Mouse (Mus musculus) limb, embryonic 13.5 days (tissue): ENCODE measurements around the gene Gstcd. TPM values are rescaled to one million over a fixed set of nuclear protein-coding genes. Genes with fewer than 3 reads are reported as not detected.

Experiments
- ATAC-seq: fragments of 200-750 bp; cut with Nextera tagmentation; 2 replicates; pipeline ENCODE4 v1.8.0; 2017; ENCODE audit warnings: low read depth, moderate number of reproducible peaks, moderate TSS enrichment; ENCODE audit not compliant: low FRiP score
- H3K27ac ChIP-seq: fragments of 300-500 bp; sonication (generic); 2 replicates; pipeline ENCODE4 v1.5.1; 2015; ENCODE audit warnings: inconsistent platforms, mild to moderate bottlenecking, moderate library complexity
- H3K27me3 ChIP-seq: fragments of 300-500 bp; sonication (generic); 2 replicates; pipeline ENCODE4 v1.6.1; 2015; ENCODE audit warnings: mild to moderate bottlenecking, inconsistent platforms
- H3K36me3 ChIP-seq: fragments of 300-500 bp; sonication (generic); 2 replicates; pipeline ENCODE4 v1.6.1; 2015; ENCODE audit warnings: inconsistent platforms, mild to moderate bottlenecking, moderate library complexity
- H3K4me1 ChIP-seq: fragments of 300-500 bp; sonication (generic); 2 replicates; pipeline ENCODE4 v1.6.1; 2015; ENCODE audit warnings: inconsistent platforms
- H3K4me2 ChIP-seq: fragments of 300-500 bp; sonication (generic); replicated peaks from 2 replicates; pipeline ENCODE4 v1.6.1; 2015; ENCODE audit warnings: inconsistent platforms, mild to moderate bottlenecking, moderate library complexity
- H3K4me3 ChIP-seq: fragments of 300-500 bp; sonication (generic); 2 replicates; pipeline ENCODE4 v1.5.1; 2015; ENCODE audit warnings: moderate library complexity, mild to moderate bottlenecking, inconsistent platforms
- H3K9ac ChIP-seq: fragments of 300-500 bp; sonication (generic); 2 replicates; pipeline ENCODE4 v1.6.1; 2015; ENCODE audit warnings: mild to moderate bottlenecking, inconsistent platforms
- H3K9me3 ChIP-seq: fragments of 300-500 bp; sonication (generic); 2 replicates; pipeline ENCODE4 v1.6.1; 2016; ENCODE audit warnings: inconsistent platforms
- WGBS: fragments of 180-500 bp; shearing (Covaris S2); methylation state at CpG from one replicate; pipeline ENCODE4 v1.1.7; 2015; 5-methylcytosine and 5-hydroxymethylcytosine counted together
- polyA plus RNA-seq: library from polyadenylated mRNA; unstranded; fragments of >200 nt; fragmentation: Nextera tagmentation; extraction: Ambion mirVana; gene quantifications from 2 replicates; pipeline ENCODE4 v1.2.1, GENCODE M21; 2015

Gene Gstcd
- polyA plus RNA-seq, 1 experiment from 2014 or later: 7.9 TPM

GRCm38 (mm10) chr3:133092936-133093335 lies 1.1 kb upstream of the Gstcd start:
- Histone ChIP-seq H3K36me3 (peaks cover 12% of the 10 kb centered on the region), H3K9me3 (no peaks in the 10 kb centered on the region), H3K4me2 (peak overlapping the region; percentile 73), H3K4me1 (peaks cover 35% of the 10 kb centered on the region), H3K27me3 (no peaks in the 10 kb centered on the region), H3K9ac (peak overlapping the region; percentile 91; the same call in 1 of the 2 replicates), H3K27ac (no peak overlapping the region), H3K4me3 (peak overlapping the region; percentile 70)
- no peak for ATAC-seq
- 92% methylated on average over 1 of the region's 1 CpGs for WGBS

- Histone ChIP-seq H3K9ac (peak overlapping the region; percentile 91), H3K4me1 (peaks cover 35% of the 10 kb centered on the region), H3K4me2 (peak overlapping the region; percentile 73), H3K27me3 (no peaks in the 10 kb centered on the region), H3K4me3 (peak overlapping the region; percentile 70), H3K36me3 (peaks cover 7% of the 10 kb centered on the region), H3K27ac (peak overlapping the region; percentile 99), H3K9me3 (no peaks in the 10 kb centered on the region)
- WGBS: under 1% methylated on average over 7 of the region's 7 CpGs
- no peak for ATAC-seq
These were observed 531 bp upstream of the Gstcd start for GRCm38 (mm10) chr3:133092274-133092853.

- under 1% methylated on average over 44 of the region's 44 CpGs for WGBS
- peak; percentile 80 for ATAC-seq
These were observed 641 bp downstream of the Gstcd start for GRCm38 (mm10) chr3:133091121-133091663.

GRCm38 (mm10) chr3:133090247-133091120 lies 1.3 kb downstream of the Gstcd start:
- WGBS: 2% methylated on average over 11 of the region's 11 CpGs

More at GRCm38 (mm10) chr3:133091121-133091663, 641 bp downstream of the Gstcd start:
- peak overlapping the region; percentile 73 for H3K4me2 ChIP-seq
- no peaks in the 10 kb centered on the region for H3K9me3 ChIP-seq
- H3K9ac ChIP-seq: peak overlapping the region; percentile 91
- peak overlapping the region; percentile 99 for H3K27ac ChIP-seq
- no peaks in the 10 kb centered on the region for H3K27me3 ChIP-seq
- H3K4me3 ChIP-seq: peak overlapping the region; percentile 70
- H3K36me3 ChIP-seq: no peaks in the 10 kb centered on the region
- peaks cover 35% of the 10 kb centered on the region for H3K4me1 ChIP-seq

GRCm38 (mm10) chr3:133085858-133086257 lies 6.0 kb downstream of the Gstcd start:
- 57% methylated on average over 3 of the region's 3 CpGs for WGBS
- peaks cover 32% of the 10 kb centered on the region for H3K36me3 ChIP-seq

More at GRCm38 (mm10) chr3:133090247-133091120, 1.3 kb downstream of the Gstcd start:
- no peak for ATAC-seq
- no peaks in the 10 kb centered on the region for H3K36me3 ChIP-seq
- H3K9me3 ChIP-seq: no peaks in the 10 kb centered on the region
- peak overlapping the region; percentile 99 for H3K27ac ChIP-seq
- H3K4me2 ChIP-seq: peak overlapping the region; percentile 73
- peak overlapping the region; percentile 91 for H3K9ac ChIP-seq
- no peaks in the 10 kb centered on the region for H3K27me3 ChIP-seq
- peak overlapping the region; percentile 70 for H3K4me3 ChIP-seq
- H3K4me1 ChIP-seq: peaks cover 35% of the 10 kb centered on the region

GRCm38 (mm10) chr3:133082736-133083135 lies 9.1 kb downstream of the Gstcd start:
- Histone ChIP-seq H3K4me1 (no peaks in the 10 kb centered on the region), H3K4me2 (no peak overlapping the region), H3K27me3 (no peaks in the 10 kb centered on the region), H3K27ac (no peak overlapping the region), H3K36me3 (peaks cover 44% of the 10 kb centered on the region), H3K9me3 (no peaks in the 10 kb centered on the region), H3K4me3 (no peak overlapping the region), H3K9ac (no peak overlapping the region)
- WGBS: 88% methylated on average over 5 of the region's 5 CpGs
- ATAC-seq: no peak

More at GRCm38 (mm10) chr3:133085858-133086257, 6.0 kb downstream of the Gstcd start:
- Histone ChIP-seq H3K27ac (no peak overlapping the region), H3K4me2 (no peak overlapping the region), H3K4me3 (no peak overlapping the region), H3K4me1 (peaks cover 18% of the 10 kb centered on the region), H3K27me3 (no peaks in the 10 kb centered on the region), H3K9me3 (no peaks in the 10 kb centered on the region), H3K9ac (no peak overlapping the region)
- ATAC-seq: peak; percentile 66; the same call in 1 of the 2 replicates

- no peak overlapping the region for H3K9ac ChIP-seq
- H3K36me3 ChIP-seq: peaks cover 26% of the 10 kb centered on the region
- H3K4me1 ChIP-seq: no peaks in the 10 kb centered on the region
- ATAC-seq: no peak
- H3K4me2 ChIP-seq: no peak overlapping the region
- no peaks in the 10 kb centered on the region for H3K27me3 ChIP-seq
- H3K9me3 ChIP-seq: no peaks in the 10 kb centered on the region
- 89% methylated on average over 10 of the region's 10 CpGs for WGBS
- no peak overlapping the region for H3K4me3 ChIP-seq
- H3K27ac ChIP-seq: no peak overlapping the region
These were observed 16.3 kb downstream of the Gstcd start for GRCm38 (mm10) chr3:133075560-133075959.

GRCm38 (mm10) chr3:133052068-133052467 lies 39.8 kb downstream of the Gstcd start:
- Histone ChIP-seq H3K36me3 (peaks cover 15% of the 10 kb centered on the region), H3K4me1 (no peaks in the 10 kb centered on the region), H3K27ac (no peak overlapping the region), H3K4me2 (no peak overlapping the region), H3K27me3 (no peaks in the 10 kb centered on the region), H3K4me3 (no peak overlapping the region), H3K9me3 (no peaks in the 10 kb centered on the region), H3K9ac (no peak overlapping the region)
- 58% methylated on average over 2 of the region's 2 CpGs for WGBS
- ATAC-seq: no peak

- Histone ChIP-seq H3K9ac (no peak overlapping the region), H3K9me3 (no peaks in the 10 kb centered on the region), H3K4me3 (no peak overlapping the region), H3K27ac (no peak overlapping the region), H3K4me2 (no peak overlapping the region), H3K36me3 (no peaks in the 10 kb centered on the region), H3K27me3 (no peaks in the 10 kb centered on the region), H3K4me1 (peaks cover 9% of the 10 kb centered on the region)
- WGBS: 42% methylated on average over 7 of the region's 7 CpGs
- no peak for ATAC-seq
These were observed 58.6 kb downstream of the Gstcd start for GRCm38 (mm10) chr3:133033145-133033755.

- Histone ChIP-seq H3K9me3 (no peaks in the 10 kb centered on the region), H3K27ac (no peak overlapping the region), H3K9ac (no peak overlapping the region), H3K4me1 (peaks cover 7% of the 10 kb centered on the region; the same call in 1 of the 2 replicates), H3K4me3 (no peak overlapping the region), H3K27me3 (no peaks in the 10 kb centered on the region), H3K36me3 (no peaks in the 10 kb centered on the region), H3K4me2 (no peak overlapping the region)
- ATAC-seq: no peak
- 47% methylated on average over 2 of the region's 2 CpGs for WGBS
These were observed 64.9 kb downstream of the Gstcd start for GRCm38 (mm10) chr3:133026977-133027376.

- WGBS: 85% methylated on average over 4 of the region's 4 CpGs
- peaks cover 11% of the 10 kb centered on the region for H3K36me3 ChIP-seq
- H3K9ac ChIP-seq: no peak overlapping the region
- no peak overlapping the region for H3K4me3 ChIP-seq
- no peaks in the 10 kb centered on the region for H3K4me1 ChIP-seq
- no peaks in the 10 kb centered on the region for H3K27me3 ChIP-seq
- H3K4me2 ChIP-seq: no peak overlapping the region
- no peak for ATAC-seq
- H3K9me3 ChIP-seq: no peaks in the 10 kb centered on the region
- no peak overlapping the region for H3K27ac ChIP-seq
These were observed 84.6 kb downstream of the Gstcd start for GRCm38 (mm10) chr3:133007250-133007649.

GRCm38 (mm10) chr3:132996299-132996698 lies 95.5 kb downstream of the Gstcd start:
- H3K9me3 ChIP-seq: no peaks in the 10 kb centered on the region
- no peak overlapping the region for H3K4me3 ChIP-seq
- no peaks in the 10 kb centered on the region for H3K27me3 ChIP-seq
- H3K36me3 ChIP-seq: peaks cover 26% of the 10 kb centered on the region
- H3K9ac ChIP-seq: no peak overlapping the region
- no peak overlapping the region for H3K4me2 ChIP-seq
- H3K4me1 ChIP-seq: no peaks in the 10 kb centered on the region
- H3K27ac ChIP-seq: no peak overlapping the region
- no peak for ATAC-seq
- 89% methylated on average over 9 of the region's 9 CpGs for WGBS
